Mouse (Mus musculus) spleen, postnatal 10 days (tissue): ENCODE data around the gene Dusp16.
"Not testable (repeated sequence)": the region's sequence is repeated elsewhere in the genome, so short reads cannot be mapped to it uniquely, and the experiment has no call there.

ENCODE experiments used
- DNase-seq, 2 experiments: peaks; one replicate each; pipeline ENCODE4 v3.0.0; 2021 to 2022; ENCODE audit warnings: low spot score in 2 of 2

The Dusp16 gene

DNA sequence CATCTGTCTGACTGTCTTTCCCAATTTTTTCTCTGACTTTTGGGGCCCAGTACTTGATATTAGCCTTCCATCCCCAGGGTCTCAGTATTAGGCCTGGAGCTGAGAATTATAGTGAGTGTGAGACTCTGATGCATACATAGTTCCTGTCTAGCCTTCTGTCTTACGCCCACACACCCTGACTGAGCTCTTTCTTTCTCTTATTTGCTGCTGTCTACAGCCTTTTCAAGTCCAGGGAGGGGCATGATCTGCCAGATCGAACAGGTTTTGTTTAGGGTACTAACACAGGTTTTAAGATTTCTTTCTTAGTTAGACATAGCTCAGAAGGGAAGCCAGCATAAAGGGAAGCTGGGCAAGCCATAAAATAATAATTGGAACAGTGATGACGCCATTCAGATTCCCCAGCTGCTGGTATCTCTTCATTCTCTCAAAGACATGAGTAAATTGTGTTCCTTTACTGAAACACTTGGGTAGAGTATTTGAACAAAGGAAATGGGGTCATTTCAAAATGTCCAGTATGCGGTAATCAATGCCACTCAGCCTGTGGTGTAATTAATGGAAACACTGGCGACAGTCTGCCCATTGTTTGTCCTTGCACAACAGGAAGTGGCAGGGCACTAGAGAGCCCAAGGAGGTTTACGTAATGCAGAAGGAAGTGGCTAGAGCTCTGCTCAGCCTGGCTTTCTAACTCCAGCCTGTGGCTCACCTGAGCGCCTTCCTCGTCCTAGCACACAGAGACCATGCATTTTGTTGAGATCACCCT is 91.8 kb downstream of the Dusp16 start:
- peak in 1 of 2 experiments; percentile 30 for DNase-seq

DNA sequence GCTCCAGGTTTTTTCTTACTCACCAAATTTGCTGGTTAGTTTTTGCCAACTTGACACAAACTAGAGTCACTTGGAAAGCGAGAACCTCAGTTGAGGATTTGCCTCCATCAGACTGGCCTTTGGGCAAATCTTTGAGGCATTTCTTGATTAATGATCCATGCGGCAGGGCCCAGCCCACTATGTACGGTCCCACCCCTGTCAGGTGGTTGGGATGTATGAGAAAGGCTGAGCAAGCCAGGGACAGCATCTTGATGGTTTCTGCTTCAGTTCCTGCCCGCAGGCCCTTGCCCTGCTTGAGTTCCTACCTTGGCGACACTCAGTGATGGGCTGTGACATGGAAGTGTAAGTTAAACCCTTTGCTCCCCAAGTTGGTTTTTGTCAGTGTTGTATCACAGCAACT is 94.2 kb downstream of the Dusp16 start:
- no peak for DNase-seq

DNA sequence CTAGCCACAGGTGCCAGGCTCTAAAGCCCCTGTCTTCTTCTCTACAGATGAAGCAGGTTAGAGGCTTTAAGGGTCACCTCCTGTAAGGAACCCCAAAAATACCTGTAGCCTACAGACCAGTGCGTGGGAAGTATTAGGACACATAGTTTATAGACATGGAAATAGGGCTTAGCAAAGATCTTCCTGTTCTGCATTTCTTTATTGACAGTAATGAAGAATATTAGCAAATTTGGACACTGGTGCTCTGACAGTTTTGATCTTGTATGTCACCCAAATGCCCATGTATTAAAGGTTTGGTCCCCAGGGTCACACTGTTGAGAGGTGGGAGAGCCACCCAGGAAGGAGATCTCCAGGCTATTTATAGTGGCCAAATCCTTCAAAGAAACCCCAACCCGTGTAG is 95.9 kb downstream of the Dusp16 start:
- no peak for DNase-seq

DNA sequence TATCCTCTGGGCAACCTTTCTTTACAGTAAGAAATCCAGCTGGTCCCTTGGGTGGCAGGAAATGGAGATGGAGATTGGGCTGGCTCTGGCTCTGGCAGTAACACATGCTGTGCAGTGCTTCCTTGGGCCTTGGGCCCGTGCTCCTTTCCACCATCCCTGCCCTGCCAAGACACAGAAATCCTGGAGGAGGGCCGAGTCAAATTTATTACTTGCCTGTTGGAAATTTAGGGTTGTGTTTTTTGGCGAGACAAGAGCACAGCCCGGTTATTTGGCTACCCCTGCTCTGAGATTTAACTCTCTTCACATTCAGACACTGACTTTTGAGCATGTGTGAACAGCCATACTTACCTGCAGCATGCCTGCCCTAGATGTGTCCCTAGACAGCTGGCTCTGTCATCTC is 96.3 kb downstream of the Dusp16 start:
- no peak for DNase-seq

DNA sequence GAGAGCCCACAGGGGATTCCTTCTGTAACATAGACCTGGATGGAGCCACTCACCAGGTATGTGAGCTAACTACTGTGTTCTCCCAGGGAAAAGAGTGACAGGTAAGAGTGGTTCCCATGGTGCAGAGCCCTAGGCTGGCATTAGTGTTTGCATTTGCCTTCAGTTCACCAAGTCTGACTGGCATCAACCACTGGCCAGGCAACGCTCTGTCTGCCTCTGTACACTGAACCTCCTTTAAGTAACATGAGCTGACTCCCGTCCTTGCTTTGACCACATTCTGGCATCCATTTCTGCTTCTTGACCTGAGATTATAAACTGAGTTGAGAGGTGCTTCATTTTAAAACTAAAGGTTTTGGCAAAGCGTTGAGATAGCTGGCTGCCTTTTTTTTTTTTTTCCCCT is 96.8 kb downstream of the Dusp16 start:
- DNase-seq, result no peak

DNA sequence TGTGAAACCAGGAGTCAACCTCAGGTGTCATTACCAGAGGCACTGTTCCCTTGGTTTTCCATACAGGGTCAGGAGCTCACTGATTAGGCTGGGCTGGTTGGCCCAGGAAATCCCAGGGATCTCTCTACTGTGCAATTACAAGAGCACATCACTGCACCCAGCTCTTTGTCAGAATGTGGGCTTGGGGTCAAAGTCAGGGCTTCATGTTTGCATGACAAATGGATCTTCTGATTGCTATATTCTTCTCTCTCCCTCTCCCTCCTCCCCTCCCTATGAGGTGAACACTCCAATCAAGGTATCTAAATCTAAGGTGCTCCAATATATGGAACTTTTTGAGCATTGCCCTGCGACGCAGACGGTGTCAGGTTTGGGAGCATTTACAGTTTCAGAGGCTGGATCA is 97.4 kb downstream of the Dusp16 start:
- DNase-seq, result no peak

DNA sequence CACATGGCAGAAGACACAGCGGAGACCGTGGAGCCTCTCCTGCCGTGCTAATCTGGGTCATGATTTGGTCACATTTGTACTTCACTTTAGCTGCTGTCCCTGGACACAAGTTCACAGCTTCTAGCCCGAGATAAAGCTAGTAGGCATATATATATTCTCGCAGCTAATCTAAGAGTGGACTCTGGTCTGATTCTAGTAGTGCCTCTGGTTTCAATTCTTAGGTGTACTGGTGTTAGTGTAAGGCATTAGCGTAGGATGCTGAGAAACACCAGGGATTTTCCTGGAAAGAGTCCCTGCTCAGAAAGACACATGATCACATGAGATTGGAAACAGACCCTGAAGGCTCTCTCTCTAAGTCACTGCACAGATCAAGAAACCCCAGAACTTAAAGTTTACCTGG is 97.9 kb downstream of the Dusp16 start:
- no peak for DNase-seq

DNA sequence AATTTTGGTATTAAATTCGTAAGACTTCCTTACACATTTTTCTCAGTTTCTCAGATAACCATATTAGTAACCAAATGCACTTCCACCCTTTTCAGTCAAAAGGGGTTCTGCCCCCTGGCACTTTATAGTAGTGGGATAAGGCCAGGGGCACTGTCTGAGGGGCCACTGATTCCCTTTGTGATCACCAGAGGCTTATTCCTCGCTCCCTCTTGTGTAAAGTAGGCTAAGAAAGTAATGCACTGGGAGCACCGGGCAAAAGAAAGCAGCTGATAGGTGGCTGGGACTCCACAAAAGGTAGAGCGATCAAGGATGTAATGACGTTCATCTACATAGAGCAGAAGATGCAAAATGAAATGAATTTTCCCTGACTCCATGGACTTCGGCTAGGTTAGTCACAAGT is 106.9 kb downstream of the Dusp16 start:
- no peak for DNase-seq

DNA sequence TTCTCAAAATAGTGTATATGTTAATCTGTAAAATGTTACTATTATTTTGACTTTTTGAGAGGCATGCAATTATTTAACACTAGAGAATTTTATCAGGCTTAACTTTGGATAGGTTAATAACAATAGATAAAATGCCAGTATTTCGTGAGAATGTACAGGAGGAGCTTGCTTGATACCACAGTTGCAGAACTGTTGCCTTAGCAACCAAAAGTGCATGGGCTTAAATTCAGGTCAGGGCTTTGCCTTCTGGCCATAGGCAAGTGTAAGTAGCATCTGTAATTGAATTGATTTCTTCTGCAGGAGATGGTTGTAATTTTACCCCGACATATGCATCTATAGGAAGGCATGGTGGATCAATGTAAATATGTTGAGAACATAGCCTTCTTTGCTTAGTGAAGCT is 107.4 kb downstream of the Dusp16 start:
- DNase-seq, result no peak

DNA sequence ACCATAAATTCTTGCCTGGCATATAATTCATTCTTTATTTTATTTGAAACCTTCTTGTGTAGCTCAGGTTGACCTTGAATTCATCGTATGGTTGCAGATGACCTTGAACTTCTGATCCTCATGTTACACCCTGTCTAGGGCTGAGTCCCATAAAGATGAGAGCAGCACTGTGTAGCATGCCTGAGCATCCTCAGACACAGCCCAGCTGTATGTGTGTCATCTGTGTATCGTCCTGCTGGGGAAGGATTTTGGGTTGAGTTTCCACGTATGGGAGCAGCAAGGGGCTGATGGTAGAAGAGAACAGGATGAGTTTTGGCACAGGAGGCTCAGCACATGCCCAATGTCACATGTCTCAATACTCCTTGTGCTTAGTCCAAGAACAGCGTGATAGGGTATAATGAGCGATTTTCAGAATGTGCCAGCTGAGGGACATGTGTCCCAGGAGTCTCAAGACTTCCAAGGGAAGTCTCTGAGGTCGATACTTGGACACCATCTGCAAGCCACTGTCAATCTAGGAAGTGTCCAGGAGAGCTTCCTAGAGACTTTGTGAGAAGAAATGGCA is 108.0 kb downstream of the Dusp16 start:
- no peak for DNase-seq

DNA sequence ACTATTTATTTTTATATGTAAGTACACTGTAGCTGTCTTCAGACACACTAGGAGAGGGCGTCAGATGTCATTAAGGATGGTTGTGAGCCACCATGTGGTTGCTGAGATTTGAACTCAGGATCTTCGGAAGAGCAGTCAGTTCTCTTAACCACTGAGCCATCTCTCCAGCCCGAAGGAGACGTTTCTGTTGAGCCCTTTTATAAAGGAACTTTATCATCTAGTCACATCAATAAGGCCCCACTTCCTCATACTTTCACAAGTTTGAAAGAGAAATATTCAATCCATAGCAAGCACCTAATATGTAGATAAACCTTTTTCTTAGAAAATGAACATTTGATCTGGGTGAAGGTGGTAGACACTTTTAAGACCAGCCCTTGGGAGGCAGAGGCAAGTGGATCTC is 113.1 kb downstream of the Dusp16 start:
- not testable (repeated sequence) for DNase-seq

DNA sequence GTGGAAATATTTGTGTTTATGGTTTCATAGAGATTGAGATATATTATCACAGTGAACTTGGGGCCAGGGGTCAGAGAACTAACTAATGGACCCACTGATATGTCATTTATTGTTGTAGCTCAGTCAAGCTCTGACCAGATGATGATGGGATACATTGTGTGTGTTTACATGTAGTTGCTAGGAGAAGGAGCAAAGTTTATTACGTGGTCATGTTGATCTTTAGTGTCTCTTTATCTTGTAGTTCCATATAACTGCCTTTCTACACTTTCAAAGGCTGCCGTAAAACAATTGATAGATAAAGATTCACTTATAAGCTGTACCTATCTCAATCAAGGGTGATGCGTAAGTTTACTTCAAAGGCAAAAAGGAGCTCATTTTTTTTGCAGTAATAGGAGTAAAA is 114.4 kb downstream of the Dusp16 start:
- DNase-seq, result no peak

DNA sequence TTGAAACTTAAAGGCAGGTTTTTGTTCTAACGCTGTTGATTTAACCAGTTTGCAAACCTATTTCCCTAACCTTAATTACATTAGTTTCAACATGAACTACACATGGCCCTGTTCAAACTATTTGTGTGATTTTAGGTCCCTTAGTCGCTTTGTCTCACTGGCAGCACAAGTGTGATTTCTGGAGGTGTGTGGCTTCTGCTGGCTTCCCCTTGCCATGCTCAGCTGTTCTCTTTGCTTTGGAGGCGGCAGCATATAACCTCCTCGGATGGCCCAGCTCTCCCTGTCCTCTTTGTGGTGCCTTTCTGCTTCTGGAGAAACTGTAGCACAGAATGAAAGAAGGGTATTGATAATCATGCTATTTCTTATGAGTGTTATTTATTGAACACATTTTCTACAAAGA is 114.9 kb downstream of the Dusp16 start:
- DNase-seq, result no peak

DNA sequence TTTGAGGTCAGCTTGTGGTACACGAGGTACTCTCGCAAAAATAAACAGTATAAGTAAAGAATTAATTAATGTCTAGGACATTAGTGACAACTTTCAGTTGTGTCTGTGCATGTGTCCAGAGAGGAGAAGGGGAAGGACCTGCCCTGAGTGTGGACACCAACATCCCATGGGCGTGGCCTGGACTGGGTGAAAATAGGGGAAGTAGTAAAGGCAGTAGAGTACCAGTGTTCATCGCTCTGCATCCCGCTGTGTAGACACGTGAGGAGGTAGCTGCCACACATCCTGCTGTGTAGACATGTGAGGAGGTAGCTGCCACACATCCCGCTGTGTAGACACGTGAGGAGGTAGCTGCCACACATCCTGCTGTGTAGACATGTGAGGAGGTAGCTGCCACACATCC is 118.7 kb downstream of the Dusp16 start:
- peak in 1 of 2 experiments; percentile 35 for DNase-seq

DNA sequence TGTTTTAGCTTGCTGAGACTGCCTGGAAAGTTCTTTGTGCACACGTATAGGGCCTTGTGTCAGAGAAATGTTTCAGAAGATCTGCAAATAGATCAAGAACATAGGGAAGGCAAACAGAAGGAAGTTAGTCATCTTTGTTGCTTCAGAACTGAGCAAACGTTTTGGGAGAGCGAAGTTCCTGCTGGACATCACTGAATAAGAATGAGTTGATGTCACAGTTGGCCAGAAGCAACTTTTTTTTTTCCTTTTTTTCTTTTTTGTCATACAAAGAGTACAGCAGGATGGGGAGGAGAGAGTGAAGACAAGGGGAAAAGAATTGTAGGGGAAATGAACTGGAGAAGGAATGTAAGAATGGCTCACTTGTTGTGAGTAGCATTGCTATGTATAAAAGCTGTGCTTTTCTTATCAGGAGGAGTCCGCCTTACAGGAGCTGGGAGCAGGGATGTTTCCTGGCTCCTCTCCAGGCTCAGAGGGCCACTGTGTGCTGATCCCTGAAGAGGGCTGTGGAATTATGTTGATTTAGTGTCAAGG is 121.5 kb downstream of the Dusp16 start:
- no peak for DNase-seq

DNA sequence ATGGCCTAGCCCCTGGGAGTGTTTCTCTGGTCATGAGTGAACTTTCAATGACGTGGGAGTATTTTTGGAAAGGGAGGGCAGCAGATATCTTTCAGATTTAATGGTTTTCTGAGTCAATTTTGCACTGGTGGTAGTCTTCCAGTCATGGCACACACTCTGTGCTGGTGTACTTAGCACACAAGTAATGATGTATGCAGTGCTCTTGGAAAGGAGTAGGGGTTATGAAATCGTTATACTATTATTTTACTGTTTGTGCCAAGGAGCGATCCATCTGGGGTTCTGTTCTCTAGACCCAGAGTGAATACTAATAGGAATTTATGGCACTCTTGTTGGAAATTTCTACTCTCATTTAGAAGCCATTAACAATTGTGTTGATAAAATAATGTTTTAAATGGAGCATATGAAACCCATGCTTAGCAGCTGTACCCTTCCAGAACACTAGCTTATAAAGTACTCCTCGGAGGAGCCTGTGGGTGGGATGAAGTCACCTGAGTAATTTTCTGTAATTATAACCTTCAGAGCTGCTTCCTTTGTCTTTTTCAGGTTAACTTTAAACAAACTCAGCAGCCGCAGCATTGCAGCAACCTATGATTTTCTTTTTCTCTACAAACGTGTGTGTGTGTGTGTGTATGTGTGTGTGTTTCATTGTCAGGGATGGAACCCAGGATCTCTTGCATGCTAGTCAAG is 123.1 kb downstream of the Dusp16 start:
- no peak for DNase-seq

DNA sequence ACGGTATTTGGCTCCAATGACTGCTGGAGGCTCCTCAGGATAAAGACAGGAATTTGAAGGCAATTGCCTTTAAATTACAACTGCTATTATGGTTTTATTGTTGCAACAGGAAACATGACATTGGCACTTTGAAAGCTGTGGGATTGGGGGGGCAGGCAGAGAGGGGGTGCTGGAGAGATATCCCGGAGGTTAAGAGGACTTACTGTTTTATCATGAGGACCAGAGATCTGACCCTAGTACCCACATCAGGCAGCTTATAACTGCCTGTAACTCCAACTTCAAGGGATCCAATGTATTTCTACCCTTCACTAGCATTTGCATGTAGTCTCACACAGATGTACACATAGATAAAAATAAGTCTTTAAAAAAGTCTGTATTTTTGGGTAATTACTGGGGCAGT is 123.9 kb downstream of the Dusp16 start:
- DNase-seq, result no peak

DNA sequence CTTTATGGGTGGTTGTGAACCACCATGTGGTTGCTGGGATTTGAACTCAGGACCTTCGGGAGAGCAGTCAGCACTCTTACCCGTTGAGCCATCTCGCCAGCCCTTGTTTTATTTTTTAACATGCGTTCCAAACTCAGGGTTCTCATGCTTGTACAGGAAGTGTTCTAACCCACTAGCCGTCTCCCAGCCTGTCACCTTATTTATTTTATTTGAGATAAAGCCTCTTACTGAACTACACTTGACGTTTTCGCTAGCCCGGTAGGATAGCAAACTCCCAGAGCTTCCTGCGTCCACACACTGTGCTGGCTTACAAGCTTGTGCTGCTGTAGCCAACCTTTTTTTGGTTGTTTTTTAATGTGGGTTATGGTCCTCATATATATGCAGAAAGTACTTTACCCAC is 126.6 kb downstream of the Dusp16 start:
- DNase-seq, result no peak
